Mouse (Mus musculus) fibroblast of lung, adult 2 months (primary cell): ENCODE results near the gene Hmgcs1.
"Not testable (repeated sequence)": the region's sequence is repeated elsewhere in the genome, so short reads cannot be mapped to it uniquely, and the experiment has no call there.

Experiments used
- DNase-seq: peaks from one replicate; pipeline ENCODE4 v3.0.0-alpha.2; 2011; ENCODE audit warnings: low read depth

Hmgcs1 gene

GRCm38 (mm10) chr13:119690039-119690728 is at the start of gene Hmgcs1:
Gene Hmgcs1 (plus strand): TSS chr13:119690379.
- peak; percentile 100 for DNase-seq

GRCm38 (mm10) chr13:119640504-119640903 is 49.7 kb upstream of the Hmgcs1 start:
- DNase-seq, result no peak

DNA sequence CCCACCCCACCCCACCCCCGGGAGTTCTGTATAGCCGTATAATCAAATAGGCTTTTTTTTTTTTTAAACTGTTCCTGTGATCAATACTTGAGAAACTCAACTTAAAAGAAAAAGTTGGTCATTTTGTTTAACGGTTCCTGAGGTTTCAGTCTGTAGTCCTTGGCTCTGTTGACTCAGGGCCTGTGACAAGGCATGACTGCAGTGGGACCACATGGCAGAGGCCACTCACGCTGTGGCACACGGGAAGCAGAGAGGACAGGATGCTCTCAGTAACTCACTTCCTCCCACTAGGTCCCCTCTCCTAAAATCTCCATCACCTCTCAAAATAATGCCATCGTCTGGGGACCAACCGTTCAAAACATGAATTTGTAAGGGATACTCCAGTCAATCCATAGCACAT is 49.0 kb upstream of the Hmgcs1 start:
- DNase-seq, result no peak

DNA sequence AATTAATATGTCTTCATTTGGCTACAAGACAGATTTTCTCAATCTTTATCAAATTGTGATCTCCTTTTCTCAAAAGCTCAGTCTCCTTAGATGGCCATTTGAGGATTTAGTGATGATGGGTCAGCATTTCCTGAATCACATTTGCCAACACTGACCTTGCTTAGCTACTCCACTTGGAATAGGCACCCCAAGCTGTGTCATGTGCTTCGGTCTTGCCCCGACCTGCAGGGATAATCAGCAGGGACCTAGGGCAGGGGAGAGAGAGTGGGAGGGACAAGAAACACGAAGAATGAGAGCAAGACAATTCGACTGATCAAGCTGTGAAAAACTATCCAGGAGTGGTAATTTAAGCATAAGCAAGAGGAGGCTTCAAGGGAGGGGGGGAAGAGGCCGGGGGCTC is 45.4 kb upstream of the Hmgcs1 start:
- no peak for DNase-seq

DNA sequence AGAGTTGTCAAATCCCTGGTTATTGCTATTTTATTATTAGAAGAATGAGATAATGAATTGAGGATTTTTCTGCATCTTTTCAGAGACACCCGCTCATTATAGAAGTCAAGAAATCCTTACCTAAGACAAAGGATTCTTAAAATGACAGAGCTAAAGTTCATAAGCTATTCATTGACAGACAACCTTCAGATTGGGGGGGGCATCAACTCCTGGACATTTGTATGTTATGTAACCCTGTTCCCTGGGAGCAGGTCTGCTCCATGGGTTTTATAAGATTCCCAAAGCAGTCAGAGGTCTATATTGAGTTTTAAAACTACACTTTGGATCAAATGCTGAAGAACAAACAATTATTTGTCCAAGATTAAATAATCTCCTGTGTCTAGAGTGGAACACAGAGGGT is 43.7 kb upstream of the Hmgcs1 start:
- DNase-seq, result no peak

DNA sequence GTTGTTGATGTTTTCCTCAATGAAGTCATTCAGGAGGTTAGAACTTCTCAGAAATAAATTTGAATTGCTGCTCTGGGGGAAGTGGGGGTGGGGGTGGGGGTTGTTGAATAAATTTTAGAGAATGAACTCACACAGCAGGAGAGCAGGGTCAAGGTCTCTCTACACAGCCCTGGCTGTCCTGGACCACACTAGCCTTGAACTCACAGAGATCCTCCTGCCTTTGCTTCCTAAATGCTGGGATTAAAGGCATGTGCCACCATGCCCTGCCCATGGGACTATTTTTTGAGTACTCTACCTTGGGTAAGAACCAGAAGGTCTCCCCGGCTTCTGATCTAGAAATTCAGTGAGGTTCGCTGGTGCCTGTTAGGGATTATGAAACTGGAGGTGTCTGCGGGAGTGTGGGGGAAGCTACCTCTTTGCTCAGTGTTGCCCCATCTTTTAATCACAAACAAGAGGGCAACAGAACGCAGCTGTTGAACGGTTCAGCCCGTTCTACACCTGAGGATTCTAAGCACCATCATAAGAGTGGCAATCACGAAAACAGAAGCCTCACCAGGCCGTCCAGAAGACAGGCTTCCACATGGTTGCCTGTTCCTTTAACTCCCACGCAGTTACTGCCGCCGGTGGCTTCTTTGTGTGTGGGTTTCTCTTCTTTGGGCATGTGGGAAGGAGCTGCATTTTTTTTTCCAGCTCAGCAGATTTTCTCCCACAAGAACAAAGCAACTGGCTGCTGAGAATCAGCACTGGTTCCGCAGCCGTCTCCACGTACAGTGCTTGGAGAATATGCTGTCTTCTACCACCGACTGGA is 41.1 kb upstream of the Hmgcs1 start:
- DNase-seq, result no peak

- DNase-seq, result no peak
Observed at GRCm38 (mm10) chr13:119649699-119650046, 40.5 kb upstream of the Hmgcs1 start.

- no peak for DNase-seq
Observed at GRCm38 (mm10) chr13:119654734-119655133, 35.4 kb upstream of the Hmgcs1 start.

GRCm38 (mm10) chr13:119656246-119656645 is 33.9 kb upstream of the Hmgcs1 start:
- DNase-seq, result no peak

DNA sequence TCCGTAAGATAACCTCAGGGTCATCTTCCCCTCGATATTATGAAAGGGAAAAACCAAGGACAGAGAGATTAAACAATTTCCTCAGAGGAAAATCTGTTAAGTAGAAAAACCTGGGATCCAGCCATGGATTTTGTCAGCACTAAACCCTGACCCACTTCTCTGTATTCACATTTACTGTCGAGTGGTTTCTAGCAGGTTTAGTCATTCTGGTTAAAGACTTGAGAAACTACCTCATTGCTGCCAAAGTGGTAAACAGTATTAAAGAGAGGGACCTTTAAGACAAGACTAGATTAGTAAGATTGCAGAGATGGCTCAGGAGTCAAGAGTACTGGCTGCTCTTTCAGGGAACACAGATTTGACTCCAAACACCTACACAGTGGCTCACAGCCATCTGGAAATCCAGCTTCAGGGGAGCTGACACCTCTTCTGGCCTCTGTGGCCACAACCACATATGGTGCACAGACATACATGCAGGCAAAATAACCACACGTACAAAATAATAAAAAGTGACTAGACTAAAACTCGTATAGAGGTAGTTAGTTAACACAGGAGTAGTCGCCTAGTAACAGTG is 33.2 kb upstream of the Hmgcs1 start:
- peak; percentile 16 for DNase-seq

DNA sequence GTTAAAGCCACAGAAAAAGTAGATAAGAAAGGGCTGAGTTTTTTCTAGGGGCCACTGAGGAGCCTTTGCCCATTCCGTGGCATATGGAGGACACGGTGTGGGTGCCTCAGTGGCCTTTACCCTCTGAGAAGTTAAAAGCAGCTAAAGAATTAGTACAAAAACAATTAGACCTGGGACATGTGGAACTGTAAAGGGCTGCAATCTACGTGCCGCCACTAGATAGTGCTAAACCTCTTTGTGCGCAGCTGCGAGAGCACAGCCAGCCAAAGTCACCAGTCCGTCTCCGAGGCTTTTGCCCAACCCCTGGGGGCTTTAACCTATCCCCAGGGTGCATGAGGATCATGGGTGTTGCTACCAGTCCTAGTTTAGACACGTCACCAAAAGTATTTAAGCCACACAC is 28.8 kb upstream of the Hmgcs1 start:
- DNase-seq, result not testable (repeated sequence)

- no peak for DNase-seq
Observed at GRCm38 (mm10) chr13:119678794-119679193, 11.4 kb upstream of the Hmgcs1 start.

DNA sequence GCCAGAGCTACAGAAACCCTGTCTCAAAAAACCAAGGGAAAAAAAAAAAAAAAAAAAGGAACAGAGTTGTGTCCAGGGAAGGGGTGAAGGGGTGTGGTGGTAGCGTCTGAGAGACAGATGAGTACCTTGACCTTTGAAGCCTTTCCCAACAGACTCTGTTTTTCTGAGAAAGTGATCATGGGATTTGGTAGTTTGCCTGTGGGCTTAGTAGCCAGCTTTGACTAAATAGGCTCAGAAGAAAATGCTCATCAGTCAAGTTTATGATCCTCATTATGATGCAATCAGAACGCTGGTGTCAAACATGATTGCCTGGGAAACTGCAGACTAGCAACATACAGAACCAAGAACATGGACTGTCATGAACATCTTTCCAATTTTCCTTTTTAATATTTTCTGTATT is 10.5 kb upstream of the Hmgcs1 start:
- no peak for DNase-seq

GRCm38 (mm10) chr13:119681161-119681560 is 9.0 kb upstream of the Hmgcs1 start:
- no peak for DNase-seq

DNA sequence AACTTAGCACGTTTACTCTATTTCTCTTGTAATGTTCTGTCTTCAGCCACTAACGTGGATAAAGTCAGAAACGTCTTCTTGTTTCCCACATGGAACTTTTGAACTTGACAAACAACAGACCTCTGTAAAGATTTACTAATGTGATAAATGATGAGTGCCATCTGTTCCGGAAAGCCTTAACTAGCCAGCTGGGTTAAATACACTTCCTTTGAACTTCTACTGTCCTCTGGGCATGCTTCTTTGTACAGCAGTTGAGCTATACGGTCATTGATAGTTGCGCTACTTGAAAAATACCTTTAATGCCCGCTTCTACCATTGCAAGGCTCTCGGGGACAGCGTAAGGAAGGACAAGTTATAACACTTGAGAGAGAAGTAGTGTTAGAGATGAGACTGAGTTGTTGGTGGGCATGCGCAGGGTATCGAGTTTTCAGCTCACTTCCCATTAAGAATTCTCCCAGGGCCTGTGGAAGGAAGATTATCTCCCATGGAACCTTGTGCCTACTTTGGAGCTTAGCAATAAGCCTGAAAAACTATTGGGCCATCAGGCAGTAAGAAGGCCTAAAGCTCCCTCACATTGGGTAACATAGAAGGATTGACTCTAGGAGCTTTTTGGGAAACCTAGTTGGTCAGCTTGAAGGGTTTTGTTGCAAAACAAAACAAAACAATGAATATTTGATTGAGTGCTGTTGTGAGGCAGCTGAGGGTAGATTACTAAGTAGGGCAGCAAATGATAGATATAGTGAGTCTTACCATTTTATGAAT is 5.6 kb upstream of the Hmgcs1 start:
- no peak for DNase-seq

GRCm38 (mm10) chr13:119689709-119690038 is 505 bp upstream of the Hmgcs1 start:
- DNase-seq, result no peak

DNA sequence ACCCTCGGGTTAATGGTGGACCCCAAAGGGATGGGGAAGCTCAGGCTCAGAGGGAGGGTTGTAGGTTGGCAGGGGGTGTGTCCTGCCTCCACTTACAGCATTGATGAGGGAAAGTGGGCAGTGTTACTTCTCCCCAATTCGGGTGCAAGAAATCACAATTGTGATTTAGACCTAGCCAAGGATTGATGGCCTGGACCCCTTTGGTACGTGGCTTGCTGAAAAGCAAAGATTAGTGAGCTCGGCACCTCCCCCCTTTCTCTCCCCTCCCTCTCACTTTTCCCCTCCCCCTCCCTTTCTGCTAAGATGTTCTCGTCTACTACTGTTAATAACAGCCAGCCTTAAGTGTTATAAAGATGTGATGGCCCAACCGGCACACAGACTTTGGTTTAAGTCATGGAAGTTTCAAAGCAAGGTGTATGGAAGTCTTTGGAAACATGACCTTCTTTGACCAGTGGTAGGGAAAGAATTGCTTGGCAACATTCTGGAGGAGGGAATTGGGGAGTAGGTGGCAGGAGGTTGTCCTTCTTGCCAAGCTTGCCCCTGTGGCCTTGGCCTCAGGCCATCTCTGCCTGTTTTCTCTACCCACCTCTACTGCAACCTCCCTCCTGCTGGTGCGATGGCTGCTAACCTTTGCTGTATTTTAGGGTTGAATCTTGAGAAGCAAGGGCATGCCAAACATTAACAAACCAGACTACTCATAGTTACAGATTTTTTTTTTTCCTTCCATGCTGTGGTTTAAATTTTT is 869 bp downstream of the Hmgcs1 start:
- no peak for DNase-seq

GRCm38 (mm10) chr13:119691958-119692357 is 1.8 kb downstream of the Hmgcs1 start:
- DNase-seq, result not testable (repeated sequence)

- DNase-seq, result no peak
Observed at GRCm38 (mm10) chr13:119695676-119696075, 5.5 kb downstream of the Hmgcs1 start.

DNA sequence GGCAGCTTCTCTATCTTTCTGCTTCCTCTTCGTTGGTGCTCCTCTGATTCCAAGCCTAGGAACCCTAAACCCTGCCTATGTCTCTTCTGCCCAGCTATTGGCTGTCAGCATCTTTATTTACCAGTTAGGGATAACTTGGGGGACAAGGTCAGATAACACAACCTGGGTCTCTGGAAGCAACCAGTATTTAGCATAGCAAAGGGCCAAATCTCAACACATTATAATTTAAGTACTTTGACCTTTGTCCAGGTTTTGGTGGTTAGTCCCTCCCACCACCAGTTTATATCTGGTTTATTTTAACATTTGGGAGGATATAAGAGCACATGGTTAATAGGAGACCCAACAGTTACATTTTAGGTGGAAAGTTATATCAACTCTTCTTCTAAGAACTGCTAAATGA is 6.3 kb downstream of the Hmgcs1 start:
- no peak for DNase-seq

GRCm38 (mm10) chr13:119698436-119698835 is 8.3 kb downstream of the Hmgcs1 start:
- DNase-seq, result no peak

- DNase-seq, result no peak
Observed at GRCm38 (mm10) chr13:119704280-119704679, 14.1 kb downstream of the Hmgcs1 start.
